Comparison of ENCODE assay signal across 12 mouse cellular contexts in genomic region chr10:71250472-71250871, GRCm38 (mm10). TPM values are rescaled to one million over a fixed set of nuclear protein-coding genes. Genes with fewer than 3 reads are reported as not detected.
DNase-seq lines count a peak whose midpoint lies in the region; ATAC-seq and TF ChIP-seq lines count a peak whose summit lies in the region.
"Had no signal": no experiment of that assay in that cellular context is flagged by ENCODE, and none has a peak within 500 bp of the region (broad histone marks: within the 10 kb centered on the region; RNA-seq: fewer than 3 reads in every experiment).

No protein-coding gene starts in this region.

- peaks cover 5% of the 10 kb centered on the region for H3K4me1 ChIP-seq in megakaryocyte, embryonic 14.5 days
- H3K4me1 ChIP-seq: embryonic facial prominence, embryonic 15.5 days had no signal

- peaks cover 3% of the 10 kb centered on the region for H3K27me3 ChIP-seq in megakaryocyte, embryonic 14.5 days (replicated peaks)
- H3K27me3 ChIP-seq: embryonic facial prominence, embryonic 15.5 days had no signal

- ATAC-seq in megakaryocyte, adult 5-6 weeks (ENCODE audit: poor library complexity, severe bottlenecking), result no peak

- no peaks in the 10 kb centered on the region for H3K9me3 ChIP-seq in megakaryocyte, embryonic 14.5 days
- H3K9me3 ChIP-seq: embryonic facial prominence, embryonic 15.5 days had no signal

- no peak for TF ChIP-seq CTCF in layer of hippocampus, adult 2 months (conservative IDR thresholded peaks at IDR 0.05)

- DNase-seq in gastrocnemius, adult 8-10 months (ENCODE audit: low spot score in 2 of 2), result peak; percentile 24 to 28
- peak; percentile 62 to 77 for DNase-seq in layer of hippocampus, adult 2 months (ENCODE audit: low spot score in 2 of 2)
- peak; percentile 67 for DNase-seq in right cerebral cortex, postnatal 25 days
- DNase-seq in spleen, postnatal 4 days (ENCODE audit: low spot score in 2 of 2), result no peak
- DNase-seq in thymus, postnatal 14 days, result no peak
- DNase-seq in urinary bladder, postnatal 10 days (ENCODE audit: low spot score), result no peak
- DNase-seq: adrenal gland, postnatal 25 days; liver; midbrain, embryonic 14.5 days had no signal

- peak overlapping the region; percentile 23 for H3K4me3 ChIP-seq in megakaryocyte, embryonic 14.5 days (replicated peaks)
- peak overlapping the region; percentile 30 for H3K4me3 ChIP-seq in layer of hippocampus, adult 2 months
- H3K4me3 ChIP-seq: embryonic facial prominence, embryonic 15.5 days had no signal

- H3K27ac ChIP-seq in layer of hippocampus, adult 2 months, result peak overlapping the region; percentile 86
- H3K27ac ChIP-seq: embryonic facial prominence, embryonic 15.5 days had no signal

- H3K36me3 ChIP-seq in megakaryocyte, embryonic 14.5 days (replicated peaks; ENCODE audit: low read length), result peaks cover 9% of the 10 kb centered on the region

RNA-seq across cellular contexts. Expression of gene Tfam, which starts 12.4 kb away (rescaled TPM):
- 2.4 and 4.9 TPM in 2 replicates for polyA plus RNA-seq in megakaryocyte, embryonic 14.5 days (2012; ENCODE audit: insufficient read depth, low replicate concordance)
- total RNA-seq in megakaryocyte, adult 5-6 weeks (2015), result 38.6 and 42.3 TPM in 2 replicates
- 43.4 and 56.1 TPM in 2 replicates for total RNA-seq in megakaryocyte, adult 5-6 weeks (2017)
- total RNA-seq in gastrocnemius, adult 8-10 months (2022), result 10 to 100 TPM; 46.6 to 55.8 (median 49.7) TPM
- 10 to 100 TPM; 44.9 to 47.2 TPM for total RNA-seq in layer of hippocampus, adult 2 months (2021)

RNA-seq across cellular contexts. Expression of gene Ube2d1, which starts 34.6 kb away (rescaled TPM):
- polyA plus RNA-seq in megakaryocyte, embryonic 14.5 days (2012; ENCODE audit: insufficient read depth, low replicate concordance), result 5.0 and 6.5 TPM in 2 replicates
- total RNA-seq in megakaryocyte, adult 5-6 weeks (2015), result 87.2 and 91.7 TPM in 2 replicates
- 17.7 and 18.7 TPM in 2 replicates for total RNA-seq in megakaryocyte, adult 5-6 weeks (2017)
- 100 to 1,000 TPM; 190 to 250 (median 197) TPM for total RNA-seq in gastrocnemius, adult 8-10 months (2022)
- total RNA-seq in layer of hippocampus, adult 2 months (2021), result 10 to 100 TPM; 52.8 to 54.0 TPM

Comparison
In these comparisons a context has a peak if more than half of its experiments do, and no peak if none do; other contexts are left out.
1. DNase-seq: peak in gastrocnemius, adult 8-10 months (2 of 2), layer of hippocampus, adult 2 months (2 of 2) and right cerebral cortex, postnatal 25 days (single experiment); none in spleen, postnatal 4 days (0 of 2), thymus, postnatal 14 days (single experiment) and urinary bladder, postnatal 10 days (single experiment).